11 mouse cellular contexts compared by ENCODE assay signal in the genomic region with DNA sequence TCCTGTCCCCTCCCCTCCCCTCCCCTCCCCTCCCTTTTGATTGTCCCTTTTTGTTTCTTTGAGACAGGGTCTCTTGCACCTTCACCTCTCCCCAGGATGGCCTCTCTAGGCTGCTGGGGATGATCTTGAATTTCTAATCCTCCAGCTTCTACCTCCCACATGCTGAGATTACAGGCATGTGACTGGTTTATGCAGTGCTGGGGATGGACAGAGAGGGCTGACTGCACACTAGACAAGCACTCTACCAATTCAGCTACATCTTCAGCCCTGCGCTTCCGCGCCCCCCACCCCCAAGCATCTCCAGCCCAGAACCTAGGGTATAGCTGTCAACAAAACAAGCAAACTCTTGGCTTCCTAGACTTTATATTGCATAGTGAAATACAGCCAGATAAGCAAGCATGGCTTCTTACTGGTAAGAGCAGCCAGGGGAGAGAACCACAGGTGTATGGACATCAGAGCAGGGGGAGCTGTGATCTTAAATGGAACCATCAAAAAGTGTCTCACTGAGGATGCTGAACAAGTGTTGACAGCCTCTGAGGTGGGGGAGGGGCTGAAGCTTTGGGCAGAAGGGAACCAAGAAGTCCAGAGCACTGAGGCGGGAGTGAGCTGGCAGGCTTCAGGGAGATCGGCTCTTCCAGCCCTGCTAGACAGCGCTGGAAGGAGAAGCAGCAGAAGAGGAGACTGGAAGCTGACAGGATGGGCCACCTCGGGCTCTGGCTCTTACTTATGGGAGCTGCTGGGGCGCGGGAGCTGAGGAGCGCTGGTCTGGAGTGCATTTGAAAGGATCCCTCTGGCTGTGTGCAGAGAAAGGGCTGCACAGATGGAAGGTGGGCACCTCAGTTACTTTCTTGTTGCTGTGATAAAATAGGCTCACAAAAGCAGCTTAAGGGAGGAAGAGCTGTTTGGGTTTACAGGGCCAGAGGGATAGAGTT. TPM values are rescaled to one million over a fixed set of nuclear protein-coding genes. Genes with fewer than 3 reads are reported as not detected.
DNase-seq lines count a peak whose midpoint lies in the region; ATAC-seq lines count a peak whose summit lies in the region.
"Had no signal": no experiment of that assay in that cellular context is flagged by ENCODE, and none has a peak within 500 bp of the region (broad histone marks: within the 10 kb centered on the region; RNA-seq: fewer than 3 reads in every experiment).

No protein-coding gene starts in this region.

- peak; percentile 6 for DNase-seq in embryo, embryonic 10 days (ENCODE audit: low spot score)
- no peak for DNase-seq in embryo, embryonic 10.5 days (ENCODE audit: low spot score)
- peak; percentile 54 for DNase-seq in right cerebral cortex, adult 18-20 months
- no peak for DNase-seq in right cerebral cortex, postnatal 4 days
- DNase-seq in midbrain, embryonic 10.5 days (ENCODE audit: low spot score), result peak; percentile 18
- no peak for DNase-seq in spleen, adult 12 weeks (ENCODE audit: low spot score)
- no peak for DNase-seq in heart, postnatal 36 days
- DNase-seq: liver had no signal

- intact Hi-C loops in heart, postnatal 36 days (cut with DNase I), result no loop called here

- H3K9me3 ChIP-seq in midbrain, embryonic 10.5 days (replicated peaks), result no peaks in the 10 kb centered on the region

- 18% methylated on average over 10 of the region's 10 CpGs for WGBS in midbrain, embryonic 10.5 days

- no peaks in the 10 kb centered on the region for H3K36me3 ChIP-seq in midbrain, embryonic 10.5 days

- ATAC-seq in erythroid progenitor cell, adult 5-6 weeks (replicated peaks; ENCODE audit: low FRiP score, poor library complexity, severe bottlenecking), result no peak

- 0 out of 2 replicates have a peak, but pooled peaks cover 3% of the 10 kb centered on the region for H3K27me3 ChIP-seq in midbrain, embryonic 10.5 days (ENCODE audit: low read depth, poor library complexity, severe bottlenecking)

- H3K4me1 ChIP-seq in midbrain, embryonic 10.5 days, result peaks cover 17% of the 10 kb centered on the region
- H3K4me1 ChIP-seq: megakaryocyte, embryonic 14.5 days had no signal

- H3K4me3 ChIP-seq in midbrain, embryonic 10.5 days, result peak overlapping the region; percentile 20
- H3K4me3 ChIP-seq: megakaryocyte, embryonic 14.5 days had no signal

- no peak overlapping the region; the same call in 1 of the 2 replicates for H3K27ac ChIP-seq in midbrain, embryonic 10.5 days (replicated peaks)

RNA-seq across cellular contexts. Expression of gene Wfdc2, which starts 12.0 kb away (rescaled TPM):
- 23.1 and 28.3 TPM in 2 replicates for polyA plus RNA-seq in midbrain, embryonic 10.5 days (2016; fragmentation: Nextera tagmentation; extraction: Ambion mirVana)
- 1 to 10 TPM; 1.0 to 1.2 TPM for total RNA-seq in heart, postnatal 36 days (2021)
- not detected in 2 replicates for total RNA-seq in erythroid progenitor cell, adult 5-6 weeks (2015; ENCODE audit: low replicate concordance)
- not detected in 2 replicates for total RNA-seq in erythroid progenitor cell, adult 5-6 weeks (2017; ENCODE audit: low replicate concordance)

RNA-seq across cellular contexts. Expression of gene Spint3, which starts 23.0 kb away (rescaled TPM):
- not detected in 2 replicates for polyA plus RNA-seq in midbrain, embryonic 10.5 days (2016; fragmentation: Nextera tagmentation; extraction: Ambion mirVana)
- not detected for total RNA-seq in heart, postnatal 36 days (2021)
- total RNA-seq in erythroid progenitor cell, adult 5-6 weeks (2015; ENCODE audit: low replicate concordance), result not detected in 2 replicates
- not detected in 2 replicates for total RNA-seq in erythroid progenitor cell, adult 5-6 weeks (2017; ENCODE audit: low replicate concordance)
- polyA plus RNA-seq: small intestine, adult 2 months had no signal

RNA-seq across cellular contexts. Expression of gene Wfdc6a, which starts 35.0 kb away (rescaled TPM):
- polyA plus RNA-seq in midbrain, embryonic 10.5 days (2016; fragmentation: Nextera tagmentation; extraction: Ambion mirVana), result not detected in 2 replicates
- total RNA-seq in heart, postnatal 36 days (2021), result under 1 TPM in 1 of 2 experiments, not detected in 1; 0.53 TPM
- total RNA-seq in erythroid progenitor cell, adult 5-6 weeks (2015; ENCODE audit: low replicate concordance), result not detected in 2 replicates
- not detected in 2 replicates for total RNA-seq in erythroid progenitor cell, adult 5-6 weeks (2017; ENCODE audit: low replicate concordance)
- polyA plus RNA-seq: small intestine, adult 2 months had no signal

RNA-seq across cellular contexts. Expression of gene Eppin, which starts 43.2 kb away (rescaled TPM):
- polyA plus RNA-seq in midbrain, embryonic 10.5 days (2016; fragmentation: Nextera tagmentation; extraction: Ambion mirVana), result not detected in 2 replicates
- not detected for total RNA-seq in heart, postnatal 36 days (2021)
- not detected in 2 replicates for total RNA-seq in erythroid progenitor cell, adult 5-6 weeks (2015; ENCODE audit: low replicate concordance)
- not detected in 2 replicates for total RNA-seq in erythroid progenitor cell, adult 5-6 weeks (2017; ENCODE audit: low replicate concordance)
- polyA plus RNA-seq: small intestine, adult 2 months had no signal

RNA-seq across cellular contexts. Expression of gene Pigt, which starts 52.9 kb away (rescaled TPM):
- 40.1 and 44.7 TPM in 2 replicates for polyA plus RNA-seq in midbrain, embryonic 10.5 days (2016; fragmentation: Nextera tagmentation; extraction: Ambion mirVana)
- total RNA-seq in heart, postnatal 36 days (2021), result 10 to 100 TPM; 34.2 to 35.6 TPM
- total RNA-seq in erythroid progenitor cell, adult 5-6 weeks (2015; ENCODE audit: low replicate concordance), result 18.0 and 22.7 TPM in 2 replicates
- 7.7 and 26.9 TPM in 2 replicates for total RNA-seq in erythroid progenitor cell, adult 5-6 weeks (2017; ENCODE audit: low replicate concordance)

Comparison
In these comparisons a context has a peak if more than half of its experiments do, and no peak if none do; other contexts are left out.
1. DNase-seq: peak in embryo, embryonic 10 days (single experiment), right cerebral cortex, adult 18-20 months (single experiment) and midbrain, embryonic 10.5 days (single experiment); none in embryo, embryonic 10.5 days (single experiment), right cerebral cortex, postnatal 4 days (single experiment), spleen, adult 12 weeks (single experiment) and heart, postnatal 36 days (0 of 2).